ENCODE assay signal across 18 mouse cellular contexts in the genomic region with DNA sequence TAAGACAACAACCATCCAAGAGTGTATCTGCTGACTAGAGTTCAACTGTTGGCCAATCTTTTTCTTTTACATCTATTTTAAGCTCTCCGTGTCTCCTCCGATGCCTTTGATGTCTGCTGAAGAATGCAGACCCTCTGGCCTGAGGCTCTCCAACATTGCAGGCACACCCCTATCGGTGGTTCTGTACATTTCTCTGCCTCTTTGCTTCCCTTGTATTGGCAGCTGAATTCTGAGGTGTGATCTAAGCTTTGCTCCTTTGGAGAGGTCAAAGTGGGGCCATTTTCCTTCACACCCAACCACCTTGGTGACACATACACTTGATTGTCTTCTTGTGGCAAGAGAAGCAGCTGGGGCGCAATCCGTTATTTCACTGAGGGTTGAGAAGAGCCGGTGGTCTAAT. TPM values are rescaled to one million over a fixed set of nuclear protein-coding genes. Genes with fewer than 3 reads are reported as not detected.
A peak's percentile ranks its signal among the peaks of the same experiment; 100 is the strongest.
DNase-seq lines count a peak whose midpoint lies in the region.
"Had no signal": no experiment of that assay in that cellular context is flagged by ENCODE, and none has a peak within 500 bp of the region (broad histone marks: within the 10 kb centered on the region; RNA-seq: fewer than 3 reads in every experiment).

No protein-coding gene starts in this region.

- peak; percentile 7 for DNase-seq in cerebellum, adult 9-11 months
- no peak for DNase-seq in cerebellum, adult 18-20 months
- peak; percentile 60 for DNase-seq in heart, embryonic 10.5 days (ENCODE audit: low spot score)
- DNase-seq in heart, adult 18-20 months: no peak
- DNase-seq in limb, embryonic 10.5 days (ENCODE audit: low spot score): peak; percentile 11
- no peak for DNase-seq in adrenal gland, postnatal 36 days
- DNase-seq: adrenal gland, adult 2 months; adrenal gland, postnatal 14 days; cerebellum, adult 9-10 months; gastrocnemius, postnatal 10 days; gastrocnemius, postnatal 36 days had no signal

- no peaks in the 10 kb centered on the region for H3K36me3 ChIP-seq in heart, embryonic 10.5 days
- no peaks in the 10 kb centered on the region for H3K36me3 ChIP-seq in limb, embryonic 10.5 days
- H3K36me3 ChIP-seq: embryonic facial prominence, embryonic 12.5 days; embryonic facial prominence, embryonic 15.5 days; forebrain, embryonic 12.5 days; forebrain, embryonic 15.5 days; heart, embryonic 13.5 days; hindbrain, embryonic 12.5 days; hindbrain, embryonic 15.5 days had no signal

- H3K4me3 ChIP-seq in heart, embryonic 10.5 days: no peak overlapping the region
- no peak overlapping the region for H3K4me3 ChIP-seq in limb, embryonic 10.5 days
- H3K4me3 ChIP-seq: embryonic facial prominence, embryonic 12.5 days; embryonic facial prominence, embryonic 15.5 days; forebrain, embryonic 12.5 days; forebrain, embryonic 15.5 days; heart, embryonic 13.5 days; hindbrain, embryonic 12.5 days; hindbrain, embryonic 15.5 days had no signal

- no peaks in the 10 kb centered on the region for H3K9me3 ChIP-seq in heart, embryonic 10.5 days
- no peaks in the 10 kb centered on the region for H3K9me3 ChIP-seq in limb, embryonic 10.5 days (replicated peaks)
- H3K9me3 ChIP-seq: embryonic facial prominence, embryonic 12.5 days; embryonic facial prominence, embryonic 15.5 days; forebrain, embryonic 12.5 days; forebrain, embryonic 15.5 days; heart, embryonic 13.5 days; hindbrain, embryonic 12.5 days; hindbrain, embryonic 15.5 days had no signal

- no peaks in the 10 kb centered on the region for H3K27me3 ChIP-seq in heart, embryonic 10.5 days (ENCODE audit: insufficient read depth, poor library complexity, severe bottlenecking)
- no peaks in the 10 kb centered on the region for H3K27me3 ChIP-seq in limb, embryonic 10.5 days (ENCODE audit: low read depth, poor library complexity, severe bottlenecking)
- H3K27me3 ChIP-seq: embryonic facial prominence, embryonic 12.5 days; embryonic facial prominence, embryonic 15.5 days; forebrain, embryonic 15.5 days; heart, embryonic 13.5 days; hindbrain, embryonic 15.5 days had no signal

- WGBS in heart, embryonic 10.5 days: 69% methylated on average over 6 of the region's 6 CpGs
- 84% methylated on average over 6 of the region's 6 CpGs for WGBS in limb, embryonic 10.5 days

- H3K4me1 ChIP-seq in heart, embryonic 10.5 days: peaks cover 5% of the 10 kb centered on the region; the same call in 1 of the 2 replicates
- H3K4me1 ChIP-seq in limb, embryonic 10.5 days: no peaks in the 10 kb centered on the region; the same call in 1 of the 2 replicates
- H3K4me1 ChIP-seq: embryonic facial prominence, embryonic 12.5 days; embryonic facial prominence, embryonic 15.5 days; heart, embryonic 13.5 days; hindbrain, embryonic 12.5 days had no signal

- H3K27ac ChIP-seq in heart, embryonic 10.5 days: no peak overlapping the region
- H3K27ac ChIP-seq in limb, embryonic 10.5 days: no peak overlapping the region
- H3K27ac ChIP-seq: embryonic facial prominence, embryonic 12.5 days; embryonic facial prominence, embryonic 15.5 days; forebrain, embryonic 12.5 days; forebrain, embryonic 15.5 days; heart, embryonic 13.5 days; hindbrain, embryonic 12.5 days; hindbrain, embryonic 15.5 days had no signal

RNA-seq across cellular contexts. Expression of a gene that starts 43.0 kb away (rescaled TPM):
- 12.7 and 13.5 TPM in 2 replicates for polyA plus RNA-seq in heart, embryonic 10.5 days (2016; fragmentation: Nextera tagmentation; extraction: Ambion mirVana)
- 1 to 10 TPM; 7.4 to 7.9 TPM for total RNA-seq in heart, adult 18-20 months (2021)
- 14.3 and 16.2 TPM in 2 replicates for polyA plus RNA-seq in limb, embryonic 10.5 days (2016; fragmentation: Nextera tagmentation; extraction: Ambion mirVana)
- 10 to 100 TPM; 20.7 to 25.4 TPM for total RNA-seq in adrenal gland, postnatal 36 days (2021)

Comparison
In these comparisons a context has a peak if more than half of its experiments do, and no peak if none do; other contexts are left out.
1. DNase-seq: peak in cerebellum, adult 9-11 months (single experiment), heart, embryonic 10.5 days (single experiment) and limb, embryonic 10.5 days (single experiment); none in cerebellum, adult 18-20 months (0 of 2), heart, adult 18-20 months (0 of 2) and adrenal gland, postnatal 36 days (0 of 2).